Mouse (Mus musculus): ENCODE results near the gene Wfdc11.

Wfdc11 gene

DNA sequence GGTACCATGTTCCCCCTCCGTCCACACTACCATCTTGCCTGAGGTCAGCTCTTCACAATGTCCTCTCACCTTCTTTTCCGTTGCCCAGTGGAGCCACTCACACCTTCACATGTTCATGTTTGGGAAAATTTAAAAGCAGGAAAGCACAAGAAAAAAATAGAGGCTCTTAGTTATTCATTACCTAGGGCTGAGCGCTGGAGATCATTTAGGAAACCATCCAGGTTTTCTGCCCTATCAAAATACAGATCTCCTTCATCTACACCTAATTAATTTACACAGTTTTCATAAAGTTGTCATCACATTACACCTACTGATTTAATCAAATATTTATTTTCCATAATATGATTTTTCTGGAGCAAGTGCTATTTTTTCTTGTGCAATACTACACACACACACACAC is 35.2 kb downstream of the Wfdc11 start, which contains the start of gene Wfdc16:
Gene Wfdc16 (minus strand): TSS at position 101 of the 400 bp plus-strand sequence.
- DNase-seq (ENCODE audit: low spot score), result no peak

DNA sequence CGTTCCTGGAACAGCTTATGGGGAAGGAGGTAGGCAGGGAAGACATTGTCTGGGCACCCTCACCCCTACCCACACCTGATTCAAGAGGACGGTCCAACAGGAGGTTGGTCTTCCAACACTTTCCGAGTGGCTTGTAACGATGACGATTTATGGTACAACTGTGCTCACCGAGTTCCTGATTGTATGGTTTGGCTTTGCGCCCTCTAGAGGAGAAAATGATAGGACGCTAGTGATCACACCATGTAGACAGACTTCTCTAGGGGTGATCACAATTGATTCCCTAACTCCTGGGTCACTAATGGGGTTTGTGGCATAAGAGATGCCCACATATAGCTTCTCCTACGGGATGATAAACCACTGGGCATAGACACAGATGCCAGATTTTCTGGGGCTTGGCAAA is 38.6 kb downstream of the Wfdc11 start:
- no peak for DNase-seq (ENCODE audit: low spot score)

DNA sequence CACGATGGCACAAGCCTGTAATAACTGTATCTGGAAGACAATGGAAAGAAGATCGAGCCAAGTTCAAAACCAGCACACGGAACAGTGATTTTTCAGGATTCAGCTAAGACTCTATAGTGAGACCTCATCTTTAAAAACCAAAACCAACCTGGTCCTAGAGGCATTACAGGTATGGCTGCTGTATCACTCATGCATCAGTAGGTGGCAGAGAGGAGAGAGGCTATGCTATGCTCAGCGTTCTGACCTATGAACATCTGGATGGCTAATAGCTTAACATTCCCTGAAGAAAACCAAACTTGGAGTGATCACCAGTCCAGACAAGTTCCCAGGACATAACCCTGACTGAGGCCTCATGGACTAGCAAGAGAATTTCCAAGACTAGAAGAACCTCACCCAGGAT is 52.1 kb downstream of the Wfdc11 start:
- DNase-seq (ENCODE audit: low spot score), result no peak

DNA sequence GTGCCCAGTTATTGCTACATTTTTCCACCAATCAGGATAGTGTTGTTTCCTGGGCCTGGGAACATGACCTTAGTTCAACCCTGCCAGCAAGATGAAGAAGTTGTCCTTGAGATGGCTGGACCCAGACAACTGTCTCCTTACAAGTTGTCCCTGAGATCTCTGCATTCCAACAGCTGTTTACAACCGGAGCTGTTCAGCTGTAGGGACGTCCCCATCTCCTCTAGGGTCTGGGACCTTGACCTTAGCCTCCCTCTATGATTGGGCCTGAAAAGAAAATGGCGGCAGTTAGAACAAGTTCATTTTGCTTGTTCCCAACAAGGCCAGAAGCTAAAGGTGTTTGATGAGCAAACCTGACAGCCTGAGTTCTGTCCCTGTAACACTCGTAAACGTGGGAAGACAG is 54.8 kb downstream of the Wfdc11 start:
- no peak for DNase-seq (ENCODE audit: low spot score)

DNA sequence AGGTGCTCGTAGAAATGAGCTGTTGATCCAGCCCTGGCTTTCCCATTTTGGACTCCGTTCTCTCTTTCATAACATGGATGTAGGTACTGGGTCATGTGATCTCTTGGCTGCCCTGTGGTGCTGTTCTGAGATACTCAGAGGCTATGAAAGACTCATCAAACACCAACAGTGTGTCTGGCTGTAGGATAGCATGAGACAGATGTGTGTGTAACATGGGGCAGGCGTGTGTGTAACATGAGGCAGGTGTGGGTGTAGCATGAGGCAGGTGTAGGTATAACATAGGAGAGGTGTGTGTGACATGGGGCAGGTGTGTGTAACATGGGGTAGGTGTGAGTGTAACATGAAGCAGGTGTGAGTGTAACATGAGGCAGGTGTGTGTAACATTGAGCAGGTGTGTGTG is 58.5 kb downstream of the Wfdc11 start:
- DNase-seq (ENCODE audit: low spot score), result no peak

DNA sequence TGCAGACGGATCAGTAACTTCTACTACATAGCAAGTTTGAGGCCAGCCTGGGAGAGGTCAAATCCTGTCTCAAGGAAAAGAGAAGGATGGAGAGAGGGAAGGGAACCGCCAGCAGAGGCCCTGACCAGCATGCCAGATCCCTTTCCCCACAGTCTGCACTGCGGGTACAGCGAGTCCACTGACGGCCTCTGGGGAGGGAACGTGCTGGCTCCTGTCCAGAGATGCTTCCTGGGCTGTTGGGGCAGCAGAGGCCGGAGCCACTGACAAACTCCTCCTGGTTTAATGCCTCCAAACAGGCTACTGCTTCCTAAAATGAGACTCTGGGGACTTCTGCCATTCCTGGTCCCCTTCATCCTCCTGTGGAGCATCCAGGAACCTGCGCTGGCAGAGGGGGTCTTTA is 60.4 kb downstream of the Wfdc11 start, which contains the start of the genes Wfdc6b and Wfdc8:
Gene Wfdc6b (plus strand): TSS at position 52 of the 400 bp plus-strand sequence.
Gene Wfdc8 (minus strand): TSS at position 156 of the 400 bp plus-strand sequence.
- DNase-seq (ENCODE audit: low spot score), result peak; percentile 68

All from urinary bladder, postnatal 14 days (tissue).